Mouse (Mus musculus) cerebellum, adult 11 months (tissue): ENCODE data around the gene Ftl1.

Experiments used
- DNase-seq: peaks from one replicate; pipeline ENCODE4 v3.0.0; 2022

Ftl1 gene

DNA sequence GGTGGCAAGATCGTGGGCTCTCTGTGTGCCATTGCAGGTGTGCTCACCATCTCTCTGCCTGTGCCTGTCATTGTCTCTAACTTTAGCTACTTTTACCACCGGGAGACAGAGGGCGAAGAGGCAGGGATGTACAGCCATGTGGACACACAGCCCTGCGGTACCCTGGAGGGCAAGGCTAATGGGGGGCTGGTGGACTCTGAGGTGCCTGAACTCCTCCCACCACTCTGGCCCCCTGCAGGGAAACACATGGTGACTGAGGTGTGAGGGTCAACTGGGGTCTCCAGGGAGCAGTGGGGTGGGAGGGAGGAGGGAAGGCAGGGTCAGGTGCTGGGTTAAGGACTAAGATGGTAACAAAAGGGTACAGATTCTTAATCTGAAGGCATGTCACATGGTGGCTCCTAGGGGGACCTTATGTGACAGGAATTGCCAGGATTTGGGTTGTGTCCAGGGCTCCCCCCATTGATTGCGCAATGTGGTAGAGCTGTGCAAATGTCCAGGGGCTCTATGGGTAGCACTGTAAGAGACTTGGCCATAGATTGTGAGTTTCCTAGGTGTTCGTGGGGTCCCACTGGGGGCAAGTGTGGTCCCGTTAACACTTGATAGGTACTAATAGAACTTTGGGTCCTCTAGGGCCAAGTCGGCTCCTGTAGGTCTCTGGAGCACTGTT lies 50.1 kb downstream of the Ftl1 start:
- DNase-seq = no peak

GRCm38 (mm10) chr7:45408949-45409348 lies 50.7 kb downstream of the Ftl1 start:
- no peak for DNase-seq

DNA sequence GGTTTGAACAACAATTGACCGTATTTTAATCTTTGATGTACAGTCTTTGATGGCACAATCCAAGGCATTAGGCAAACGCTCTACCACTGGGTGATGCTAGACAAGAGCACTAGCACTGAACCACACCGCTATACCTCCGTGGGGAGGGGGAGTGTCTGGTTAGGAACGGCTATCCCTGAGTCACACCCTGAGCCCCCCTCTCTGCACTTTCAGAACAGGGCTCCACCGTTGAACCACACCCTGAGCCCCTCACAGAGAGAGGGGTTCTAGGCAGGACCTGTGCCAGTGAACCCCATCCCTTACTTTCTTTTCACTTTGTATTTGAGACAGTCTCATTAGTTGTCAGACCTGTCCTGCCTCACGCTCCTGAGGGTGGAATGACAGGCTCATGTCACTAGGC lies 51.3 kb downstream of the Ftl1 start:
- DNase-seq = no peak
